In the genomic region with DNA sequence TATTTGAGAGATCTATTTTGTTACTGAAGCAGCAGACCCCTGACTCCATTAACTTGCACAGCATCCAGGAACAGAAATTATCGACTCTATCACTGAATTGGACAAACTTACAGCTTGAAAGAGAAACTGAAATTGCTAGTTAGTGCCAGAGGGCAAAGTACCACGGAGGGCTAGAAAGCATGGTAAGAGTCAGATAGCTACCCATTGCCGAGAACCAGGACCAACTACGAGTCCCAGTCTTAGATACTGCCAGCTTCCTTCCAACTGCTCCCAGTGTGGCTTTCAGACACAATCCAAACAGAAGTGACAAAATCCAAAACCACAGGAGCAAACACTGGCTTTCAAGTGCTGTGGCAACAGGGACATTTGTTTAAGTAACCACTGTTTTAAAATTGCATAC, we compare ENCODE assay signal across 24 mouse cellular contexts.
DNase-seq lines count a peak whose midpoint lies in the region; ATAC-seq lines count a peak whose summit lies in the region.
"Had no signal": no experiment of that assay in that cellular context is flagged by ENCODE, and none has a peak within 500 bp of the region (broad histone marks: within the 10 kb centered on the region; RNA-seq: fewer than 3 reads in every experiment).

No protein-coding gene starts in this region.

- H3K4me1 ChIP-seq in intestine, embryonic 15.5 days (replicated peaks), result peaks cover 6% of the 10 kb centered on the region; the same call in 1 of the 2 replicates
- H3K4me1 ChIP-seq in intestine, embryonic 16.5 days (ENCODE audit: control insufficient read depth, insufficient read depth, low read length), result peaks cover 2% of the 10 kb centered on the region; the same call in 1 of the 2 replicates
- peaks cover 8% of the 10 kb centered on the region; the same call in 1 of the 2 replicates for H3K4me1 ChIP-seq in lung, embryonic 16.5 days (replicated peaks; ENCODE audit: control insufficient read depth, insufficient read depth, low read length)
- H3K4me1 ChIP-seq: liver, embryonic 13.5 days had no signal

- H3K9ac ChIP-seq in intestine, embryonic 15.5 days, result no peak overlapping the region
- H3K9ac ChIP-seq in intestine, embryonic 16.5 days (ENCODE audit: low read depth, low read length), result no peak overlapping the region
- H3K9ac ChIP-seq in lung, embryonic 16.5 days (ENCODE audit: low read length), result no peak overlapping the region
- H3K9ac ChIP-seq: forebrain, embryonic 13.5 days; hindbrain, embryonic 13.5 days; liver, embryonic 13.5 days; midbrain, embryonic 13.5 days; stomach, embryonic 15.5 days had no signal

- no peak overlapping the region for H3K4me3 ChIP-seq in intestine, embryonic 15.5 days (replicated peaks)
- H3K4me3 ChIP-seq in intestine, embryonic 16.5 days (ENCODE audit: low read length), result no peak overlapping the region
- no peak overlapping the region for H3K4me3 ChIP-seq in lung, embryonic 16.5 days (ENCODE audit: low read length)
- H3K4me3 ChIP-seq: forebrain, embryonic 13.5 days; hindbrain, embryonic 13.5 days; liver, embryonic 13.5 days; midbrain, embryonic 13.5 days; stomach, embryonic 15.5 days had no signal

- no peaks in the 10 kb centered on the region for H3K36me3 ChIP-seq in intestine, embryonic 15.5 days
- no peaks in the 10 kb centered on the region for H3K36me3 ChIP-seq in intestine, embryonic 16.5 days (ENCODE audit: control insufficient read depth, insufficient read depth, low read length)
- H3K36me3 ChIP-seq in lung, embryonic 16.5 days (ENCODE audit: control insufficient read depth, insufficient read depth, low read length), result no peaks in the 10 kb centered on the region
- H3K36me3 ChIP-seq: G1E; liver, embryonic 13.5 days; midbrain, embryonic 13.5 days had no signal

- H3K9me3 ChIP-seq in intestine, embryonic 15.5 days, result no peaks in the 10 kb centered on the region
- H3K9me3 ChIP-seq in intestine, embryonic 16.5 days (ENCODE audit: control insufficient read depth, low read length), result no peaks in the 10 kb centered on the region
- H3K9me3 ChIP-seq in lung, embryonic 16.5 days (ENCODE audit: control insufficient read depth, low read length), result no peaks in the 10 kb centered on the region
- H3K9me3 ChIP-seq: forebrain, embryonic 13.5 days; hindbrain, embryonic 13.5 days; liver, embryonic 13.5 days; midbrain, embryonic 13.5 days; stomach, embryonic 15.5 days had no signal

- no peak overlapping the region for H3K4me2 ChIP-seq in intestine, embryonic 15.5 days (replicated peaks)
- H3K4me2 ChIP-seq in intestine, embryonic 16.5 days (ENCODE audit: low read depth, low read length), result no peak overlapping the region
- no peak overlapping the region for H3K4me2 ChIP-seq in lung, embryonic 16.5 days (ENCODE audit: low read depth, low read length)
- H3K4me2 ChIP-seq: forebrain, embryonic 13.5 days; heart, embryonic 11.5 days; hindbrain, embryonic 13.5 days; liver, embryonic 13.5 days; midbrain, embryonic 13.5 days; stomach, embryonic 15.5 days had no signal

- 0 out of 2 replicates have a peak, but pooled peaks have one; percentile 28 for ATAC-seq in intestine, embryonic 15.5 days
- no peak for ATAC-seq in intestine, embryonic 16.5 days
- ATAC-seq in lung, embryonic 16.5 days (ENCODE audit: low read depth), result 0 out of 2 replicates have a peak, but pooled peaks have one; percentile 36
- ATAC-seq: forebrain, embryonic 13.5 days; midbrain, embryonic 13.5 days had no signal

- WGBS in intestine, embryonic 15.5 days, result 73% methylated on average over 4 of the region's 4 CpGs
- WGBS in intestine, embryonic 16.5 days, result 76% methylated on average over 4 of the region's 4 CpGs
- WGBS in lung, embryonic 16.5 days, result 68% methylated on average over 4 of the region's 4 CpGs
- 53% methylated on average over 4 of the region's 4 CpGs for WGBS in large intestine, adult 2 months

- no peaks in the 10 kb centered on the region for H3K27me3 ChIP-seq in intestine, embryonic 15.5 days (replicated peaks)
- no peaks in the 10 kb centered on the region for H3K27me3 ChIP-seq in intestine, embryonic 16.5 days (replicated peaks; ENCODE audit: control insufficient read depth, insufficient read depth, low read length)
- no peaks in the 10 kb centered on the region for H3K27me3 ChIP-seq in lung, embryonic 16.5 days (ENCODE audit: control insufficient read depth, insufficient read depth, low read depth, low read length)
- H3K27me3 ChIP-seq: forebrain, embryonic 13.5 days; hindbrain, embryonic 13.5 days; liver, embryonic 13.5 days; midbrain, embryonic 13.5 days; stomach, embryonic 15.5 days had no signal

- H3K27ac ChIP-seq in intestine, embryonic 15.5 days, result no peak overlapping the region
- H3K27ac ChIP-seq in intestine, embryonic 16.5 days (ENCODE audit: low read length), result no peak overlapping the region
- H3K27ac ChIP-seq in lung, embryonic 16.5 days (ENCODE audit: low read length), result no peak overlapping the region
- H3K27ac ChIP-seq: forebrain, embryonic 13.5 days; hindbrain, embryonic 13.5 days; liver, embryonic 13.5 days; macrophage; midbrain, embryonic 13.5 days; stomach, embryonic 15.5 days had no signal

- no peak for DNase-seq in lung, postnatal 10 days
- DNase-seq in large intestine, adult 2 months (ENCODE audit: low read depth, low spot score), result peak; percentile 3
- no peak for DNase-seq in kidney, adult 11 months
- DNase-seq in spleen, postnatal 36 days (ENCODE audit: low spot score in 2 of 2), result no peak
- DNase-seq: cerebellum, adult 8-10 months; cerebellum, postnatal 25 days; gastrocnemius, postnatal 10 days; heart, adult 18-20 months; heart, postnatal 4 days; kidney, adult 2 months; kidney, postnatal 36 days; liver, embryonic 13.5 days; thymus, adult 18-20 months; thymus, postnatal 25 days had no signal
